Mouse (Mus musculus) heart, postnatal 0 days (tissue): ENCODE data around the gene Fthl17c. TPM values are rescaled to one million over a fixed set of nuclear protein-coding genes. Genes with fewer than 3 reads are reported as not detected.
"Not testable (repeated sequence)": the region's sequence is repeated elsewhere in the genome, so short reads cannot be mapped to it uniquely, and the experiment has no call there.

Experiments
- ATAC-seq: fragments of 200-750 bp; cut with Nextera tagmentation; 2 replicates; pipeline ENCODE4 v1.8.0; 2017; ENCODE audit warnings: low read depth, moderate number of reproducible peaks, moderate library complexity; ENCODE audit not compliant: insufficient read depth
- DNase-seq: peaks from one replicate; pipeline ENCODE4 v3.0.0-alpha.2; 2016; ENCODE audit warnings: low spot score
- H3K27ac ChIP-seq: fragments of 300-500 bp; sonication (generic); 2 replicates; pipeline ENCODE4 v1.5.1; 2014; ENCODE audit warnings: low read depth, mild to moderate bottlenecking
- H3K27me3 ChIP-seq: fragments of 300-500 bp; sonication (generic); 2 replicates; pipeline ENCODE4 v1.6.1; 2014; ENCODE audit warnings: low read length, mixed read lengths; ENCODE audit not compliant: control insufficient read depth, insufficient read depth
- H3K36me3 ChIP-seq: fragments of 300-500 bp; sonication (generic); replicated peaks from 2 replicates; pipeline ENCODE4 v1.6.1; 2014; ENCODE audit warnings: low read length, mixed read lengths; ENCODE audit not compliant: control insufficient read depth, insufficient read depth
- H3K4me1 ChIP-seq: fragments of 300-500 bp; sonication (generic); 2 replicates; pipeline ENCODE4 v1.6.1; 2014; ENCODE audit warnings: antibody characterized with exemption; ENCODE audit not compliant: control insufficient read depth, insufficient read depth
- H3K4me2 ChIP-seq: fragments of 300-500 bp; sonication (generic); 2 replicates; pipeline ENCODE4 v1.6.1; 2014; ENCODE audit warnings: low read depth, mild to moderate bottlenecking, low read length, moderate library complexity
- H3K4me3 ChIP-seq: fragments of 300-500 bp; sonication (generic); 2 replicates; pipeline ENCODE4 v1.5.1; 2014; ENCODE audit warnings: low read depth, low read length
- H3K9ac ChIP-seq: fragments of 300-500 bp; sonication (generic); replicated peaks from 2 replicates; pipeline ENCODE4 v1.6.1; 2014; ENCODE audit warnings: low read depth, low read length, mixed read lengths
- H3K9me3 ChIP-seq: fragments of 300-500 bp; sonication (generic); replicated peaks from 2 replicates; pipeline ENCODE4 v1.6.1; 2016; ENCODE audit warnings: low read length; ENCODE audit not compliant: control insufficient read depth
- CTCF ChIP-seq: IDR thresholded peaks from 2 replicates; pipeline ENCODE4 v1.5.1; 2016; ENCODE audit warnings: antibody characterized with exemption, control low read depth, low read depth
- EP300 ChIP-seq: IDR thresholded peaks from 2 replicates; pipeline ENCODE4 v1.6.1; 2016; ENCODE audit warnings: antibody characterized with exemption, low read depth
- WGBS: fragments of 180-500 bp; shearing (Covaris S2); extraction: QIAGEN DNeasy Blood & Tissue Kit; methylation state at CpG from one replicate; pipeline ENCODE4 v1.1.7; 2014; 5-methylcytosine and 5-hydroxymethylcytosine counted together
- polyA plus RNA-seq: library from polyadenylated mRNA; unstranded; fragments of >200 nt; fragmentation: Nextera tagmentation; extraction: Ambion mirVana; gene quantifications from 2 replicates; pipeline ENCODE4 v1.2.1, GENCODE M21; 2015
- total RNA-seq: library from RNA; depleted of rRNA; stranded (reverse); fragments of >200 nt; gene quantifications from 2 replicates; pipeline ENCODE4 v1.2.3, GENCODE M21; 2014; ENCODE audit warnings: low replicate concordance; rRNA removed

The Fthl17c gene
- total RNA-seq (not detected in 2 replicates), polyA plus RNA-seq (not detected in 2 replicates)

DNA sequence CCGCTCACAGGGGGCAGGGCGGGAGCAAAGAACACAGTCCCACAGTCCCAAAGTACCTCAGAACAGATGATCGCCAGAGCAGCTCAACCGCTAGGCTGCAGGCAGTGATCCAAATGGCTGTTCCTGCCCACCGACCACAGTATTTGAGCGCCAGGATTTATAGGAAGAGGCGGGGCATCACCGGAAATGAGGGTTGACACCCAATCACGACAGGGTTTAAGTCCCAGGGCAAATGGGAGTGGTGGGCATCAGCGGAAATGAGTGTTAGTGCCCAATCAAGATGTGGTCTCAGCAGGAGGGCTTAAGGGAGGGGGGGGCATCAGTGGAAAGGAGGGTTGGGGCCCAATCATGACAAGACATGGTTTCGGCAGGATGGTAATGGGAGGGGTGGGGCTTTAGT is at the start of gene Fthl17c:
Gene Fthl17c (minus strand): TSS at position 101 of the 400 bp plus-strand sequence.
- not testable (repeated sequence) for ATAC-seq

DNA sequence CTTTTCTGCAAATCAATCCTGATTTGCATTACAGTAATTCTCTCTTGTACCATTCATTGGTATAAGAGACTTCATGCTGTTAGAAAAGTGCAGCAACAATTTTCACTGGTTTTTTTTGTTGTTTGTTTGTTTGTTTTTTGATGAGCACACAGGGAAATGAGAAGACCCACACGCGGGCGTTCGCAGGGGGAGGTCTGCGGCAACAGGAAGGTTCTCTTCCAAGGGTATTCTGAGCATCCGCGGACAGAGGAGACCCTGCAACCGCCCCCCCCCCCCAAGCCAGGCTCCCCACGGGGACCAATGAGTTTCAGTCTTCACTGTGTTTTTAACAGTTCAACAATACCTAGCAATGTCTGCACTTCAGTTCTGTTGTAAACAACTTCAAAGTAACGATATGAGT is 43.1 kb upstream of the Fthl17c start:
- ATAC-seq (no peak), DNase-seq (no peak)
- no peak overlapping the region for H3K4me3 ChIP-seq
- 45% methylated on average over 10 of the region's 10 CpGs for WGBS
- no peaks in the 10 kb centered on the region for H3K27me3 ChIP-seq
- no peak overlapping the region for H3K9ac ChIP-seq
- H3K36me3 ChIP-seq: no peaks in the 10 kb centered on the region
- no peak overlapping the region for H3K27ac ChIP-seq
- TF ChIP-seq CTCF (no peak), EP300 (no peak)
- H3K4me1 ChIP-seq: no peaks in the 10 kb centered on the region
- H3K9me3 ChIP-seq: no peaks in the 10 kb centered on the region
- H3K4me2 ChIP-seq: no peak overlapping the region

More for the DNA sequence above, at the start of gene Fthl17c:
- H3K36me3 ChIP-seq, H3K4me1 ChIP-seq, DNase-seq, H3K4me3 ChIP-seq, H3K9ac ChIP-seq, H3K9me3 ChIP-seq, H3K27ac ChIP-seq, H3K4me2 ChIP-seq, H3K27me3 ChIP-seq: not testable (repeated sequence)
- WGBS: no CpG with 5 or more reads among the region's 11 CpGs

DNA sequence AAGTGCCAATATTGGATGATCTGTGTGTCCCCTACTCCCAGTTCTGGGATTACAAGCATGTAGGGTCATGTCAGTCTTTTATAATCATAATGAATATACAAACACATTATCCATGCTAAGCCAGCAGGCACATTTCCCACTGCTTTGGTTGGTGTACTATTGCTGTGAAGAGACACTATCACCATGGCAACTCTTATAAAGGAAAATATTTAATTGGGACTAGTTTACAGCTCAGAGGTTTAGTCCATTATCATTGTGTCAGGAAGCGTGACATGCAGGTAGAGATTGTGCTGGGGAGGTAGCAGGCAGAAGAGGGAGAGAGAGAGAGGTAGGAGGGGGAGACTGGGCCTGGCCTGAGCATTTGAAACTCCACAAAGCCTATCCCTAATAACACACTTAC is 39.7 kb upstream of the Fthl17c start:
- no peak overlapping the region for H3K4me3 ChIP-seq
- TF ChIP-seq EP300: no peak
- no peak for TF ChIP-seq CTCF
- DNase-seq (no peak), ATAC-seq (no peak)
- H3K27me3 ChIP-seq: no peaks in the 10 kb centered on the region
- no peaks in the 10 kb centered on the region for H3K4me1 ChIP-seq
- H3K36me3 ChIP-seq: no peaks in the 10 kb centered on the region
- no peak overlapping the region for H3K4me2 ChIP-seq
- no peak overlapping the region for H3K9ac ChIP-seq
- H3K27ac ChIP-seq: no peak overlapping the region
- H3K9me3 ChIP-seq: no peaks in the 10 kb centered on the region
- WGBS: 29% methylated on average over 1 of the region's 1 CpGs

DNA sequence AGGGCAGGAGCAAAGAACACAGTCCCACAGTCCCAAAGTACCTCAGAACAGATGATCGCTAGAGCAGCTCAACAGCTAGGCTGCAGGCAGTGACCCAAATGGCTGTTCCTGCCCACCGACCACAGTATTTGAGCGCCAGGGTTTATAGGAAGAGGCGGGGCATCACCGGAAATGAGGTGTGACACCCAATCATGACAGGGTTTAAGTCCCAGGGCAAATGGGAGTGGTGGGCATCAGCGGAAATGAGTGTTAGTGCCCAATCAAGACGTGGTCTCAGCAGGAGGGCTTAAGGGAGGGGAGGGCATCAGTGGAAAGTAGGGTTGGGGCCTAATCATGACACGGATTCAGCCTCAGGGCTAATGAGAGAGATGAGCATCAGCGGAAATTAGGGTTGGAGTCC is 10.3 kb upstream of the Fthl17c start, which contains the start of gene Fthl17d:
Gene Fthl17d (minus strand): TSS at position 101 of the 400 bp plus-strand sequence.
- not testable (repeated sequence) for ATAC-seq, H3K36me3 ChIP-seq, H3K4me2 ChIP-seq, H3K4me1 ChIP-seq, DNase-seq, H3K27me3 ChIP-seq, H3K4me3 ChIP-seq, H3K9me3 ChIP-seq, H3K27ac ChIP-seq, H3K9ac ChIP-seq
- WGBS: no CpG with 5 or more reads among the region's 9 CpGs

DNA sequence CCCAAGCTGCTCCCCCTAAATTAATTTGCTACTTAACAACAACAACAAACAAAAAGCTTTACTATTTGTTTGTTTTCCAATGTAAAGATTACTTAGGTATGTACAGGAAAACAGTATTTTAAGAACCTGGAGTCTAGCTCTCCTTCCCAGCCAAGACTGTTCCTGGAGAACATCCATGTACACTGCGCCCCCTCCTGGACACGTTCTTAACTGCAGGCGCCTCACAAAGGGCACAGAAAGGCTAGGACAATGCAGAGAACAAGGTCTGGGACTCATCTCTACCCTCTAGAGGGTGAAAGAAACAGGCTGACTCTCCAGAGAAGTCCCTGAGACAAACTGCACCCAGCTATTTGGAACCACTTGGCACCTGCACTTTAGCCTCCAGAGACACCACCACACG is 11.7 kb downstream of the Fthl17c start:
- H3K4me1 ChIP-seq, H3K4me2 ChIP-seq, H3K4me3 ChIP-seq, DNase-seq, H3K36me3 ChIP-seq, H3K27ac ChIP-seq, H3K27me3 ChIP-seq, H3K9ac ChIP-seq, H3K9me3 ChIP-seq, ATAC-seq: not testable (repeated sequence)
- WGBS: 35% methylated on average over 4 of the region's 4 CpGs

DNA sequence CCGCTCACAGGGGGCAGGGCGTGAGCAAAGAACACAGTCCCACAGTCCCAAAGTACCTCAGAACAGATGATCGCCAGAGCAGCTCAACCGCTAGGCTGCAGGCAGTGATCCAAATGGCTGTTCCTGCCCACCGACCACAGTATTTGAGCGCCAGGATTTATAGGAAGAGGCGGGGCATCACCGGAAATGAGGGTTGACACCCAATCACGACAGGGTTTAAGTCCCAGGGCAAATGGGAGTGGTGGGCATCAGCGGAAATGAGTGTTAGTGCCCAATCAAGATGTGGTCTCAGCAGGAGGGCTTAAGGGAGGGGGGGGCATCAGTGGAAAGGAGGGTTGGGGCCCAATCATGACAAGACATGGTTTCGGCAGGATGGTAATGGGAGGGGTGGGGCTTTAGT is 13.5 kb downstream of the Fthl17c start, which contains the start of gene Fthl17b:
Gene Fthl17b (minus strand): TSS at position 101 of the 400 bp plus-strand sequence.
- WGBS: 88% methylated on average over 4 of the region's 11 CpGs
- not testable (repeated sequence) for H3K4me3 ChIP-seq, DNase-seq, H3K9ac ChIP-seq, H3K9me3 ChIP-seq, H3K27me3 ChIP-seq, H3K36me3 ChIP-seq, H3K27ac ChIP-seq, H3K4me1 ChIP-seq, H3K4me2 ChIP-seq, ATAC-seq
